Mouse (Mus musculus) cerebellum, adult 2 months (tissue): ENCODE measurements at regions not wholly inside any gene's neighbourhood (a gene's known extent, or its start where the extent isn't known, plus 50 kb on each side); places are given as distances from the start of the nearest gene placed in this dataset.

Experiments
- DNase-seq, 2 experiments: peaks; one replicate each; pipeline ENCODE4 v3.0.0; 2021
- H3K27ac ChIP-seq: fragments of 200-500 bp; 2 replicates; pipeline ENCODE4 v1.5.1; 2012; ENCODE audit warnings: low read length, control low read depth, inconsistent platforms; ENCODE audit not compliant: insufficient read depth
- H3K27me3 ChIP-seq: fragments of 200-500 bp; 2 replicates; pipeline ENCODE4 v1.6.1; 2012; ENCODE audit warnings: inconsistent platforms, mild to moderate bottlenecking, low read length, moderate library complexity; ENCODE audit not compliant: control insufficient read depth, insufficient read depth
- H3K4me1 ChIP-seq: fragments of 200-500 bp; 2 replicates; pipeline ENCODE4 v1.6.1; 2011; ENCODE audit warnings: low read length; ENCODE audit not compliant: control insufficient read depth, insufficient read depth
- H3K4me3 ChIP-seq: fragments of 200-500 bp; replicated peaks from 2 replicates; pipeline ENCODE3; 2011; ENCODE audit warnings: mild to moderate bottlenecking, low read depth, low read length, control low read depth; ENCODE audit not compliant: insufficient read depth
- CTCF ChIP-seq: fragments of 200-500 bp; IDR thresholded peaks from 2 replicates; pipeline ENCODE4 v1.5.1; 2011; ENCODE audit warnings: low read depth, mild to moderate bottlenecking, control low read depth, low read length, moderate library complexity, borderline replicate concordance; ENCODE audit not compliant: insufficient read depth
- POLR2A ChIP-seq: fragments of 200-500 bp; IDR thresholded peaks from 2 replicates; pipeline ENCODE4 v1.6.1; 2011; ENCODE audit warnings: low read length, control low read depth, borderline replicate concordance; ENCODE audit not compliant: insufficient read depth
- WGBS: fragments of 180-500 bp; shearing (Covaris S2); methylation state at CpG from one replicate; pipeline ENCODE4 v1.1.7; 2018; 5-methylcytosine and 5-hydroxymethylcytosine counted together

- no peaks in the 10 kb centered on the region for H3K4me1 ChIP-seq
- DNase-seq: no peak
- no peak overlapping the region for H3K27ac ChIP-seq
- H3K27me3 ChIP-seq: no peaks in the 10 kb centered on the region
- H3K4me3 ChIP-seq: no peak overlapping the region
- TF ChIP-seq CTCF (no peak), POLR2A (no peak)
Observed at GRCm38 (mm10) chrX:64080717-64081116, 71.3 kb downstream of the Gm6760 start.

- no peak overlapping the region for H3K27ac ChIP-seq
- 32% methylated on average over 1 of the region's 1 CpGs for WGBS
- DNase-seq: peak in 1 of 2 experiments; percentile 0
- H3K4me1 ChIP-seq: no peaks in the 10 kb centered on the region
- no peak for TF ChIP-seq CTCF
- no peak for TF ChIP-seq POLR2A
- no peaks in the 10 kb centered on the region for H3K27me3 ChIP-seq
- no peak overlapping the region for H3K4me3 ChIP-seq
Observed at GRCm38 (mm10) chrX:64058389-64058788, 93.6 kb downstream of the Gm6760 start.

- H3K4me3 ChIP-seq: no peak overlapping the region
- no peaks in the 10 kb centered on the region for H3K4me1 ChIP-seq
- TF ChIP-seq CTCF (no peak), POLR2A (no peak)
- WGBS: 60% methylated on average over 1 of the region's 1 CpGs
- no peak for DNase-seq
- no peaks in the 10 kb centered on the region for H3K27me3 ChIP-seq
- H3K27ac ChIP-seq: no peak overlapping the region
Observed at GRCm38 (mm10) chrX:64056776-64057175, 95.2 kb downstream of the Gm6760 start.
